Mouse (Mus musculus): Measurements from ENCODE around the gene Slc6a20a. TPM values are rescaled to one million over a fixed set of nuclear protein-coding genes. Genes with fewer than 3 reads are reported as not detected.

Gene Slc6a20a
- 7.5 and 8.1 TPM in 2 replicates for polyA plus RNA-seq (2012; rRNA removed)

DNA sequence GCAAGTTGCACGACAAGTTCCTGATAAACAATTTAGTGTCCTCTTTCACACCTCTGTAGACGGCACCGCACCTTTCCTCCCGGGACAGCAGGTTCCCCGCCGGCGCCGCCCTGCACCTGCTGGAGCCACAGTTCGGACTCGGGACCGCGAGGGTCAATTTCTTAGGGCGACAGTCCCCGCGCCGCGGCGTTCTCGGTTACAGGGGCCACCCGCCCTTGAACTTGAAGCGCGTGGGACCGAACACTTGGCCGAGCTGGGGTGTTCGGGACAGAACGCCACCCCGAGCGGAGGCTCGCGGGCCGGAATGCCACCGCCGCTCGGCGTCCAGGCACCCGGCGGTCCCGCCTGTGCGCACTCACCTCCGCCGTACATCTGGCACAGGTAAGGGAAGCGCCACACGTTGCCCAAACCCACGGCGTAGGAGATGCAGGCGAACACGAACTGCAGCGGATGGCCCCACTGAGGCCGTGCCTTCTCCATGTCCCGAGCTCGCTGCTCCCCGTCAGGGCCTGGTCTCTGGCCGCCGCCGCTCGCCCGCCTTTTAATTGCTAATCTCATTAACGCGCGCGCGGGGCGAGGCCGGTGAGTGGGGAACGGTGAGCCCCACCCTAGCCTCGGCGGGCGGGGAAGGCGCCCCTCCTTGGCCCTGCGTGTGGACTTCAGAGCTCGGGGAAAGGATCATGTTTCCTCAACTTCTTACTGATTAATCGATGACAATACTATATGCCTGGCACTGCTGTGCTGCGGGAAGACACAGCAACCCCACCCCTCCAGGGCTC, at the start of gene Slc6a20a, which contains the start of gene Ccr9:
Gene Slc6a20a, minus strand, starts transcription at position 559 of the 779 bp plus-strand sequence.
Gene Ccr9, plus strand, starts transcription at position 113 of the 779 bp plus-strand sequence.
- peaks cover 9% of the 10 kb centered on the region for H3K4me1 ChIP-seq (replicated peaks; ENCODE audit: control insufficient read depth, insufficient read depth, low read length)
- no peak within 1 kb of the TSS for H3K27ac ChIP-seq (ENCODE audit: control insufficient read depth, insufficient read depth, low read length)
- peak; percentile 9 for DNase-seq
- H3K4me3 ChIP-seq (ENCODE audit: control insufficient read depth, insufficient read depth, low read length): peak within 1 kb of the TSS; percentile 32
- no peak for TF ChIP-seq POLR2A (IDR thresholded peaks at IDR 0.05; ENCODE audit: control insufficient read depth, extremely low read depth, insufficient read depth, low read length, poor library complexity)
- TF ChIP-seq CTCF (IDR thresholded peaks at IDR 0.05; ENCODE audit: borderline replicate concordance, control insufficient read depth, extremely low read depth, insufficient read depth, low read length, poor library complexity): no peak
- no peaks in the 10 kb centered on the region for H3K36me3 ChIP-seq (ENCODE audit: control insufficient read depth, insufficient read depth, low read length)
- peaks cover 14% of the 10 kb centered on the region for H3K27me3 ChIP-seq (ENCODE audit: control insufficient read depth, insufficient read depth, low read length)
- WGBS: 2% methylated on average over 73 of the region's 73 CpGs

GRCm38 (mm10) chr9:123722737-123723493, 44.2 kb upstream of the Slc6a20a start:
- H3K4me1 ChIP-seq (replicated peaks; ENCODE audit: control insufficient read depth, insufficient read depth, low read length): peaks cover 11% of the 10 kb centered on the region; the same call in 1 of the 2 replicates
- H3K36me3 ChIP-seq (ENCODE audit: control insufficient read depth, insufficient read depth, low read length): no peaks in the 10 kb centered on the region
- 29% methylated on average over 2 of the region's 2 CpGs for WGBS
- no peak overlapping the region for H3K27ac ChIP-seq (ENCODE audit: control insufficient read depth, insufficient read depth, low read length)
- DNase-seq: no peak
- no peak overlapping the region for H3K4me3 ChIP-seq (ENCODE audit: control insufficient read depth, insufficient read depth, low read length)
- H3K27me3 ChIP-seq (ENCODE audit: control insufficient read depth, insufficient read depth, low read length): no peaks in the 10 kb centered on the region
- no peak for TF ChIP-seq CTCF (IDR thresholded peaks at IDR 0.05; ENCODE audit: borderline replicate concordance, control insufficient read depth, extremely low read depth, insufficient read depth, low read length, poor library complexity)
- TF ChIP-seq POLR2A (IDR thresholded peaks at IDR 0.05; ENCODE audit: control insufficient read depth, extremely low read depth, insufficient read depth, low read length, poor library complexity): no peak

- Histone ChIP-seq H3K27me3 (ENCODE audit: control insufficient read depth, insufficient read depth, low read length) (no peaks in the 10 kb centered on the region), H3K4me3 (ENCODE audit: control insufficient read depth, insufficient read depth, low read length) (peak within 1 kb of the TSS; percentile 92), H3K36me3 (ENCODE audit: control insufficient read depth, insufficient read depth, low read length) (peaks cover 1% of the 10 kb centered on the region; the same call in 1 of the 2 replicates), H3K27ac (ENCODE audit: control insufficient read depth, insufficient read depth, low read length) (peak within 1 kb of the TSS; percentile 38; the same call in 1 of the 2 replicates), H3K4me1 (replicated peaks; ENCODE audit: control insufficient read depth, insufficient read depth, low read length) (peaks cover 10% of the 10 kb centered on the region)
- 1% methylated on average over 55 of the region's 55 CpGs for WGBS
- peak; percentile 6; the same call in 1 of the 2 replicates for TF ChIP-seq CTCF (IDR thresholded peaks at IDR 0.05; ENCODE audit: borderline replicate concordance, control insufficient read depth, extremely low read depth, insufficient read depth, low read length, poor library complexity)
- TF ChIP-seq POLR2A (IDR thresholded peaks at IDR 0.05; ENCODE audit: control insufficient read depth, extremely low read depth, insufficient read depth, low read length, poor library complexity): peak; percentile 72
- peak; percentile 92 for DNase-seq
Measured at GRCm38 (mm10) chr9:123717186-123718008, 38.7 kb upstream of the Slc6a20a start, which contains the start of gene Lztfl1. Gene Lztfl1 (minus strand): TSS chr9:123717697.

GRCm38 (mm10) chr9:123716301-123716700, 37.6 kb upstream of the Slc6a20a start:
- DNase-seq: no peak
- peaks cover 8% of the 10 kb centered on the region for H3K4me1 ChIP-seq (replicated peaks; ENCODE audit: control insufficient read depth, insufficient read depth, low read length)
- WGBS: 63% methylated on average over 3 of the region's 3 CpGs
- no peak for TF ChIP-seq POLR2A (IDR thresholded peaks at IDR 0.05; ENCODE audit: control insufficient read depth, extremely low read depth, insufficient read depth, low read length, poor library complexity)
- TF ChIP-seq CTCF (IDR thresholded peaks at IDR 0.05; ENCODE audit: borderline replicate concordance, control insufficient read depth, extremely low read depth, insufficient read depth, low read length, poor library complexity): no peak
- H3K27ac ChIP-seq (ENCODE audit: control insufficient read depth, insufficient read depth, low read length): peak overlapping the region; percentile 29
- peaks cover 10% of the 10 kb centered on the region for H3K36me3 ChIP-seq (ENCODE audit: control insufficient read depth, insufficient read depth, low read length)
- no peak overlapping the region for H3K4me3 ChIP-seq (ENCODE audit: control insufficient read depth, insufficient read depth, low read length)
- H3K27me3 ChIP-seq (ENCODE audit: control insufficient read depth, insufficient read depth, low read length): no peaks in the 10 kb centered on the region

- Histone ChIP-seq H3K36me3 (ENCODE audit: control insufficient read depth, insufficient read depth, low read length) (peaks cover 34% of the 10 kb centered on the region), H3K27me3 (ENCODE audit: control insufficient read depth, insufficient read depth, low read length) (no peaks in the 10 kb centered on the region), H3K4me1 (replicated peaks; ENCODE audit: control insufficient read depth, insufficient read depth, low read length) (peaks cover 4% of the 10 kb centered on the region; the same call in 1 of the 2 replicates), H3K4me3 (ENCODE audit: control insufficient read depth, insufficient read depth, low read length) (no peak overlapping the region), H3K27ac (ENCODE audit: control insufficient read depth, insufficient read depth, low read length) (no peak overlapping the region)
- DNase-seq: peak; percentile 26
- 95% methylated on average over 2 of the region's 2 CpGs for WGBS
- TF ChIP-seq POLR2A (IDR thresholded peaks at IDR 0.05; ENCODE audit: control insufficient read depth, extremely low read depth, insufficient read depth, low read length, poor library complexity) (no peak), CTCF (IDR thresholded peaks at IDR 0.05; ENCODE audit: borderline replicate concordance, control insufficient read depth, extremely low read depth, insufficient read depth, low read length, poor library complexity) (no peak)
Measured at GRCm38 (mm10) chr9:123713111-123713510, 34.4 kb upstream of the Slc6a20a start.

Measured in thymus, adult 2 months (tissue).